Mouse (Mus musculus): ENCODE data around the gene Abhd8.

The Abhd8 gene

GRCm38 (mm10) chr8:71463188-71464033 lies at the start of gene Abhd8:
TSS of gene Abhd8 (minus strand) at chr8:71463655.
- DNase-seq (ENCODE audit: extremely low spot score, low read depth, low spot score) = no peak

- DNase-seq (ENCODE audit: extremely low spot score, low read depth, low spot score) = no peak
Observed at GRCm38 (mm10) chr8:71511644-71512043, 48.2 kb upstream of the Abhd8 start, which contains the start of gene Plvap. TSS of gene Plvap (minus strand) at chr8:71511752.

GRCm38 (mm10) chr8:71509316-71509715 lies 45.9 kb upstream of the Abhd8 start:
- DNase-seq (ENCODE audit: extremely low spot score, low read depth, low spot score) = no peak

- DNase-seq (ENCODE audit: extremely low spot score, low read depth, low spot score) = peak; percentile 64
Observed at GRCm38 (mm10) chr8:71507589-71508104, 44.2 kb upstream of the Abhd8 start.

GRCm38 (mm10) chr8:71505979-71506378 lies 42.5 kb upstream of the Abhd8 start:
- no peak for DNase-seq (ENCODE audit: extremely low spot score, low read depth, low spot score)

GRCm38 (mm10) chr8:71505326-71505725 lies 41.9 kb upstream of the Abhd8 start:
- DNase-seq (ENCODE audit: extremely low spot score, low read depth, low spot score) = no peak

GRCm38 (mm10) chr8:71504349-71504748 lies 40.9 kb upstream of the Abhd8 start:
- no peak for DNase-seq (ENCODE audit: extremely low spot score, low read depth, low spot score)

GRCm38 (mm10) chr8:71498816-71499690 lies 35.6 kb upstream of the Abhd8 start:
- DNase-seq (ENCODE audit: extremely low spot score, low read depth, low spot score) = no peak

GRCm38 (mm10) chr8:71497881-71498501 lies 34.5 kb upstream of the Abhd8 start:
- DNase-seq (ENCODE audit: extremely low spot score, low read depth, low spot score) = no peak

GRCm38 (mm10) chr8:71497077-71497645 lies 33.7 kb upstream of the Abhd8 start:
- DNase-seq (ENCODE audit: extremely low spot score, low read depth, low spot score) = no peak

- DNase-seq (ENCODE audit: extremely low spot score, low read depth, low spot score) = no peak
Observed at GRCm38 (mm10) chr8:71496481-71496880, 33.0 kb upstream of the Abhd8 start.

- DNase-seq (ENCODE audit: extremely low spot score, low read depth, low spot score) = no peak
Observed at GRCm38 (mm10) chr8:71495811-71496210, 32.4 kb upstream of the Abhd8 start.

GRCm38 (mm10) chr8:71495039-71495438 lies 31.6 kb upstream of the Abhd8 start:
- no peak for DNase-seq (ENCODE audit: extremely low spot score, low read depth, low spot score)

- peak; percentile 97 for DNase-seq (ENCODE audit: extremely low spot score, low read depth, low spot score)
Observed at GRCm38 (mm10) chr8:71488454-71488853, 25.0 kb upstream of the Abhd8 start.

- DNase-seq (ENCODE audit: extremely low spot score, low read depth, low spot score) = no peak
Observed at GRCm38 (mm10) chr8:71487691-71488445, 24.4 kb upstream of the Abhd8 start, which contains the start of gene Gtpbp3. TSS of gene Gtpbp3 (plus strand) at chr8:71488103.

- DNase-seq (ENCODE audit: extremely low spot score, low read depth, low spot score) = no peak
Observed at GRCm38 (mm10) chr8:71486136-71486529, 22.7 kb upstream of the Abhd8 start.

GRCm38 (mm10) chr8:71485142-71486135 lies 22.0 kb upstream of the Abhd8 start, which contains the start of gene Ano8:
TSS of gene Ano8 (minus strand) at chr8:71485963.
- no peak for DNase-seq (ENCODE audit: extremely low spot score, low read depth, low spot score)

- DNase-seq (ENCODE audit: extremely low spot score, low read depth, low spot score) = no peak
Observed at GRCm38 (mm10) chr8:71484736-71485135, 21.3 kb upstream of the Abhd8 start.

GRCm38 (mm10) chr8:71483932-71484331 lies 20.5 kb upstream of the Abhd8 start:
- no peak for DNase-seq (ENCODE audit: extremely low spot score, low read depth, low spot score)

Measured in hindlimb bud, embryonic 11.5 days (tissue).